ENCODE assay signal across 14 mouse cellular contexts in the genomic region with DNA sequence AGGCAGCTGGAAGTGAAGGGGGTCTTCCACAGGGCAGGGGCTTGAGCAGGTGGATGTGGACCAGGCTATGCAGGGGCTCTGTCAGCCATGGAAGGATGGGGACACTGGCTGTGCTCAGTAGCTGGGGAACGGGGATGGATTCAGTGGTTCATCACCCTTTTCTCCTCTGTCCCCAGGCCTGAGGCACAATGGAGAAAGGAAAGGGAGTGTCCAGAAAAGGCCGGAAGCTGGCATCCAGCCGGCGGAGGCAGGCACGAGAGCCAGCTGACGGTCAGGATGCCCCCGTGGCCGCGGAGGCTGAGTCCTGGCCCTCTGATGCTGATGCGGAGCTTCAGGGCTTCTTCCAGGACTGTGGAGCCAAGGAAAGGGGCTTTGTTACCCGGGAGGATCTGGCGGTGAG. TPM values are rescaled to one million over a fixed set of nuclear protein-coding genes. Genes with fewer than 3 reads are reported as not detected.
DNase-seq lines count a peak whose midpoint lies in the region; ATAC-seq and TF ChIP-seq lines count a peak whose summit lies in the region.
"Had no signal": no experiment of that assay in that cellular context is flagged by ENCODE, and none has a peak within 500 bp of the region (broad histone marks: within the 10 kb centered on the region; RNA-seq: fewer than 3 reads in every experiment).

No protein-coding gene starts in this region.

- no peaks in the 10 kb centered on the region for H3K27me3 ChIP-seq in lung, postnatal 0 days (replicated peaks; ENCODE audit: insufficient read depth, low read length)
- H3K27me3 ChIP-seq: liver, embryonic 15.5 days had no signal

- H3K9me3 ChIP-seq in lung, postnatal 0 days (ENCODE audit: low read length): no peaks in the 10 kb centered on the region
- H3K9me3 ChIP-seq: liver, embryonic 15.5 days; midbrain, embryonic 10.5 days had no signal

- ATAC-seq in lung, postnatal 0 days: peak; percentile 46; the same call in 1 of the 2 replicates

- H3K4me1 ChIP-seq in lung, postnatal 0 days (ENCODE audit: insufficient read depth, low read depth, low read length): no peaks in the 10 kb centered on the region
- H3K4me1 ChIP-seq: liver, embryonic 15.5 days; midbrain, embryonic 10.5 days had no signal

- H3K27ac ChIP-seq in lung, postnatal 0 days (ENCODE audit: low read length): no peak overlapping the region; the same call in 1 of the 2 replicates
- H3K27ac ChIP-seq: liver, embryonic 15.5 days; midbrain, embryonic 10.5 days had no signal

- no peak for TF ChIP-seq CTCF in lung, postnatal 0 days (IDR thresholded peaks at IDR 0.05)

- no peak for TF ChIP-seq EP300 in lung, postnatal 0 days (IDR thresholded peaks at IDR 0.05)

- 56% methylated on average over 12 of the region's 12 CpGs for WGBS in lung, postnatal 0 days

- no peak overlapping the region for H3K4me3 ChIP-seq in lung, postnatal 0 days (ENCODE audit: low read depth, low read length)
- H3K4me3 ChIP-seq: liver, embryonic 15.5 days; midbrain, embryonic 10.5 days had no signal

- peak; percentile 25 for DNase-seq in heart, postnatal 4 days
- DNase-seq in heart, adult 9 months (ENCODE audit: low spot score in 2 of 2): no peak
- DNase-seq in ovary, postnatal 36 days (ENCODE audit: low spot score): peak; percentile 58
- no peak for DNase-seq in ovary, adult 18-20 months (ENCODE audit: low spot score)
- DNase-seq in kidney, postnatal 36 days: peak; percentile 43 to 70
- peak; percentile 43 for DNase-seq in lung, postnatal 0 days (ENCODE audit: low spot score)
- DNase-seq in frontal cortex, postnatal 14 days (ENCODE audit: low spot score in 2 of 2): no peak
- DNase-seq: heart, postnatal 10 days; layer of hippocampus, adult 9-11 months; spleen, adult 18-20 months; thymus, adult 2 months had no signal

- H3K4me2 ChIP-seq in lung, postnatal 0 days (replicated peaks; ENCODE audit: low read depth, low read length): no peak overlapping the region
- H3K4me2 ChIP-seq: liver, embryonic 15.5 days had no signal

- H3K36me3 ChIP-seq in lung, postnatal 0 days (ENCODE audit: insufficient read depth, low read length): no peaks in the 10 kb centered on the region
- H3K36me3 ChIP-seq: liver, embryonic 15.5 days; midbrain, embryonic 10.5 days had no signal

- H3K9ac ChIP-seq in lung, postnatal 0 days (replicated peaks; ENCODE audit: low read depth): no peak overlapping the region
- H3K9ac ChIP-seq: liver, embryonic 15.5 days had no signal

RNA-seq across cellular contexts. Expression of gene Rab44, which starts 6.7 kb away (rescaled TPM):
- total RNA-seq in heart, postnatal 4 days (2021): under 1 TPM; 0.47 to 0.57 TPM
- polyA plus RNA-seq in lung, postnatal 0 days (2015; fragmentation: Nextera tagmentation; extraction: Ambion mirVana): 1.0 and 1.2 TPM in 2 replicates
- total RNA-seq: left cerebral cortex, postnatal 14 days had no signal

RNA-seq across cellular contexts. Expression of gene Cdkn1a, which starts 29.9 kb away (rescaled TPM):
- 10 to 100 TPM; 55.9 to 57.1 TPM for total RNA-seq in heart, postnatal 4 days (2021)
- 106 and 177 TPM in 2 replicates for polyA plus RNA-seq in lung, postnatal 0 days (2015; fragmentation: Nextera tagmentation; extraction: Ambion mirVana)

Comparison
In these comparisons a context has a peak if more than half of its experiments do, and no peak if none do; other contexts are left out.
1. DNase-seq: peak in heart, postnatal 4 days (single experiment), ovary, postnatal 36 days (single experiment), kidney, postnatal 36 days (2 of 2) and lung, postnatal 0 days (single experiment); none in heart, adult 9 months (0 of 2), ovary, adult 18-20 months (single experiment) and frontal cortex, postnatal 14 days (0 of 2).